ENCODE assay signal across 8 mouse cellular contexts in the genomic region with DNA sequence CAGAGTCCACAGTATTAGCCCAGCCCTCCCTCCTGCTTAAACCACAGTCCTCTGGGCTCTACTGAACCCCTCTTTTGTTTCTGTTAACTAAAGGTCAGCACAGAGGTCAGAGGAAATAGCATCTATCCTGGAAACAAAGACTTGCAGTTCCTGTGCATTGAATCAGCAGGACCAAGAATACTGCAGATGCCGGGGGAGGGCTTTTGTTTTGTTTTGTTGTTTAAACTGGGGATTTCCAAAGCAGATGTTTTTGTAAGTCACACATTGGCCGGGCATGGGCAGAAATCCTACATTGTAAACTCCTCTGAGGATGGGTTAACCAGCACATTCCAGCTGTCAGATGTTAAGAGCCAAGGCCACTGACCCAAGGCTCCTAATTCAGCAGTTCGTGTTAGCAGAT.
A peak's percentile ranks its signal among the peaks of the same experiment; 100 is the strongest.
DNase-seq lines count a peak whose midpoint lies in the region.

No protein-coding gene starts in this region.

- peak; percentile 34 for DNase-seq in kidney, adult 11 months
- DNase-seq in kidney, adult 18-20 months = no peak
- peak; percentile 95 for DNase-seq in ZHBTc4 (ENCODE audit: low read depth, low spot score)
- peak; percentile 18 for DNase-seq in induced T-regulatory cell, adult 2 months (ENCODE audit: low read depth)
- DNase-seq in lung, postnatal 25 days (ENCODE audit: low spot score) = peak; percentile 51
- no peak for DNase-seq in cerebellum, postnatal 14 days
- DNase-seq in cerebellum, adult 11 months = no peak
- no peak for DNase-seq in gastrocnemius, postnatal 10 days

Comparison
In these comparisons a context has a peak if more than half of its experiments do, and no peak if none do; other contexts are left out.
1. DNase-seq: peak in kidney, adult 11 months (single experiment), ZHBTc4 (single experiment), induced T-regulatory cell, adult 2 months (single experiment) and lung, postnatal 25 days (single experiment); none in kidney, adult 18-20 months (single experiment), cerebellum, postnatal 14 days (0 of 2), cerebellum, adult 11 months (single experiment) and gastrocnemius, postnatal 10 days (single experiment).